Mouse (Mus musculus) liver, postnatal 0 days (tissue): ENCODE results near the gene Tnfrsf12a.

Experiments
- CTCF ChIP-seq: sonication (generic); IDR thresholded peaks from 2 replicates; pipeline ENCODE4 v1.5.1; 2016; ENCODE audit warnings: antibody characterized with exemption, low read depth
- EP300 ChIP-seq: IDR thresholded peaks from 2 replicates; pipeline ENCODE4 v1.6.1; 2016; ENCODE audit warnings: antibody characterized with exemption, low read depth, mild to moderate bottlenecking

- TF ChIP-seq EP300 (no peak), CTCF (no peak)
Observed at GRCm38 (mm10) chr17:23695801-23696200, 18.5 kb upstream of the Tnfrsf12a start.
